Mouse (Mus musculus) testis, postnatal 14 days (tissue): ENCODE data around the gene Serpinb3d.
"Not testable (repeated sequence)": the region's sequence is repeated elsewhere in the genome, so short reads cannot be mapped to it uniquely, and the experiment has no call there.

Source experiments
- DNase-seq: peaks from one replicate; pipeline ENCODE4 v3.0.0; 2021; ENCODE audit warnings: low spot score

Gene Serpinb3d

DNA sequence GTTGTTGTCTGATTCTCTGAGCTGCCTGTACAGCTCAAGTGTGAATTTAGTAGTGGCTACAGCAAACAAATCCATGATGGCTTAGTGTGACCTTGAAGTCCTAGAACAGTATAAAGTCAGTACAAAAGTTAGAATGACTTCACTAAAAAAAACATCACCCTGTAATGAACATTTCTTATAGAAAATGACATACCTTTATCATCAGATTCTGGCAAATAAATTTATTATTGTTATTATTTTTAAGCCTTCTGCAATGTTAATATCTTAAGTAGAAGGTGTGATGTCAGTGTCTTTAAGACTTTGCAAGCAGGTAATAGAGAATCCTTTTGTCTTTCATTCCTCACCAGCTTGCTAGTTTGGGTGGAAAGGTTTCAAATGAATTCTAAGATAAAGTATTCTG is at the start of gene Serpinb3d:
TSS of gene Serpinb3d (minus strand) at position 101 of the 400 bp plus-strand sequence.
- DNase-seq = no peak

- not testable (repeated sequence) for DNase-seq
Measured at GRCm38 (mm10) chr1:107127453-107127852, 44.1 kb upstream of the Serpinb3d start.

- DNase-seq = no peak
Measured at GRCm38 (mm10) chr1:107098417-107098816, 15.1 kb upstream of the Serpinb3d start.

DNA sequence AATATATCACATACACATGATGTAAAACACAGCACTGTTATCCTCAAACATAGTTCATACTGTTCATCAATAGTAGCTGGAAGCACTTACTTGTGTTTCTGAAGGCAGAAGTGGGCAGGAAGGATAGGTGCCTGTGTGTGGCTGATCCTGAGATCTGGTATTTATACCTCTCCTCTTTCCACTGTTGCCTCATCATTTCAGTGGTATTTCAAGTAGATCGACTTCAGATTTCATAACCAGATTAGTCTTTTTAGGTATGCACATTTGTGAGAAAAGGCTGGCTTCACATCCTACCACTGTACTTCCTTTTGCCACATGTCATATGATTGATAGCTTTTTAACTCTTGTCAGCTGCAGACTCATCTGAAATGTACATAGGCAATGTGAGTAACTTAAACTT is 31.1 kb downstream of the Serpinb3d start, which contains the start of gene Serpinb3a:
TSS of gene Serpinb3a (minus strand) at position 101 of the 400 bp plus-strand sequence.
- no peak for DNase-seq

DNA sequence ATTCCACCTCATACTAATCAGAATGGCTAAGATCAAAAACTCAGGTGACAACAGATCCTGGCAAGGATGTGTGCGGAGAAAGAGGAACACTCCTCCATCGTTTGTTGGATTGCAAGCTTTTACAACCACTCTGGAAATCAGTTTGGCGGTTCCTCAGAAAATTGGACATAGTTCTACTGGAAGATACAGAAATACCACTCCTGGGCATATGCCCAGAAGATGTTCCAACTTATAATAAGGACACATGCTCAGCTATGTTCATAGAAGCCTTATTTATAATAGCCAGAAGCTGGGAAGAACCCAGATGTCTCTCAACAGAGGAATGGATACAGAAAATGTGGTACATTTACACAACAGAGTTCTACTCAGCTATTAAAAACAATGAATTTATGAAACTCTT is 49.1 kb downstream of the Serpinb3d start:
- DNase-seq = not testable (repeated sequence)
